Mouse (Mus musculus) lung, adult 2 months (tissue): Measurements from ENCODE around the gene Gcnt2. TPM values are rescaled to one million over a fixed set of nuclear protein-coding genes. Genes with fewer than 3 reads are reported as not detected.

Experiments used
- DNase-seq: peaks from one replicate; pipeline ENCODE4 v3.0.0; 2022
- H3K4me1 ChIP-seq: fragments of 200-500 bp; 2 replicates; pipeline ENCODE4 v1.6.1; 2011; ENCODE audit warnings: low read length; ENCODE audit not compliant: control insufficient read depth, insufficient read depth
- H3K4me3 ChIP-seq: fragments of 200-500 bp; replicated peaks from 2 replicates; pipeline ENCODE3; 2011; ENCODE audit warnings: low read depth, mild to moderate bottlenecking, control low read depth, low read length; ENCODE audit errors: extremely low read depth
- CTCF ChIP-seq: fragments of 200-500 bp; IDR thresholded peaks from 2 replicates; pipeline ENCODE4 v1.5.1; 2011; ENCODE audit warnings: mild to moderate bottlenecking, low read length, control low read depth; ENCODE audit not compliant: insufficient read depth
- POLR2A ChIP-seq: fragments of 200-500 bp; IDR thresholded peaks from 2 replicates; pipeline ENCODE4 v1.6.1; 2011; ENCODE audit warnings: low read depth, mild to moderate bottlenecking, control low read depth, low read length, borderline replicate concordance; ENCODE audit errors: extremely low read depth
- WGBS: fragments of 180-500 bp; shearing (Covaris S2); methylation state at CpG from one replicate; pipeline ENCODE4 v1.1.7; 2018; 5-methylcytosine and 5-hydroxymethylcytosine counted together
- polyA plus RNA-seq: library from polyadenylated mRNA; depleted of rRNA; stranded (reverse); fragments of >200 nt; gene quantifications from 2 replicates; pipeline ENCODE4 v1.2.3, GENCODE M21; 2012

Gcnt2 gene
- polyA plus RNA-seq, 1 experiment = 17.5 TPM

DNA sequence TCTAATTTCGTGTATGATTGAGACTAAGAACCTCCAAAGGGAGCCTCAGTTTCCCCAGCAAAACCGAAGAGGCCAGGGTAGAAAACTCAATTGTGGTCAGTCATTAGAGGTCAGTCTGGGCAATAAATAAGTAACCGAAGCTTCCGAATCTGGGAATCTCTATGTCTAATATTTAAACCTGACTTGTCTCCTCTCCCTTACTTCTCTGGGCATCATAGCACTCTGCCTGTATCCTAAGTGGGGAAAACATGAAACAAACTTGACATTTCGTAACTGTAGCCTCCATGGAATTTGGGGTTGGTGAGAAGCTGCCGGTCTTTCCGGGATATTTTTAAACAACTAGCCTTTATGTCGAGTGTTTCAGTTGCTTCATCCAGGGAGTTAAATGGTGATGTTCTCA is 329 bp upstream of the Gcnt2 start:
- Histone ChIP-seq H3K4me3 (no peak overlapping the region), H3K4me1 (peaks cover 2% of the 10 kb centered on the region; the same call in 1 of the 2 replicates)
- WGBS = 61% methylated on average over 8 of the region's 8 CpGs
- TF ChIP-seq CTCF = no peak
- TF ChIP-seq POLR2A = no peak
- no peak for DNase-seq

DNA sequence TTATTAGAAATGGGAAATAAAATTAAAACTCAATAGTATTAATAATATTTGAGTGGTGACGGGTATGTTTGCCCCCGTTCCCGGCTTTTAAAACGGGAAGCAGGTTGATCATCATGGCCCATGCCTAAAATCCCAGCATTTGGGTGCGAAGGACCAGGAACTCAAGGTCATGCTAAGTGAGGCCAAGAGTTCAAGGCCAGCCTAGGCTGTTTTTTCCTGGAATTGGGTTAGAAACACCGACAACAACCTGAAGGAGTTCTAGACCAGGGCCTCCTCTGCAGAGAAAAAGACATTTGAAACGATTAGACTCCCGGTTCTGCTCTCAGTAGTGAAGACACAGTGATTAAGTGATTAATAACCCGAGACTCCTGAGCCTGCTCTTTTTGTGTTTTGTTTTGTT is 3.5 kb downstream of the Gcnt2 start:
- H3K4me3 ChIP-seq = no peak overlapping the region
- WGBS = 89% methylated on average over 9 of the region's 9 CpGs
- H3K4me1 ChIP-seq = peaks cover 2% of the 10 kb centered on the region; the same call in 1 of the 2 replicates
- TF ChIP-seq POLR2A = no peak
- TF ChIP-seq CTCF = no peak
- no peak for DNase-seq

DNA sequence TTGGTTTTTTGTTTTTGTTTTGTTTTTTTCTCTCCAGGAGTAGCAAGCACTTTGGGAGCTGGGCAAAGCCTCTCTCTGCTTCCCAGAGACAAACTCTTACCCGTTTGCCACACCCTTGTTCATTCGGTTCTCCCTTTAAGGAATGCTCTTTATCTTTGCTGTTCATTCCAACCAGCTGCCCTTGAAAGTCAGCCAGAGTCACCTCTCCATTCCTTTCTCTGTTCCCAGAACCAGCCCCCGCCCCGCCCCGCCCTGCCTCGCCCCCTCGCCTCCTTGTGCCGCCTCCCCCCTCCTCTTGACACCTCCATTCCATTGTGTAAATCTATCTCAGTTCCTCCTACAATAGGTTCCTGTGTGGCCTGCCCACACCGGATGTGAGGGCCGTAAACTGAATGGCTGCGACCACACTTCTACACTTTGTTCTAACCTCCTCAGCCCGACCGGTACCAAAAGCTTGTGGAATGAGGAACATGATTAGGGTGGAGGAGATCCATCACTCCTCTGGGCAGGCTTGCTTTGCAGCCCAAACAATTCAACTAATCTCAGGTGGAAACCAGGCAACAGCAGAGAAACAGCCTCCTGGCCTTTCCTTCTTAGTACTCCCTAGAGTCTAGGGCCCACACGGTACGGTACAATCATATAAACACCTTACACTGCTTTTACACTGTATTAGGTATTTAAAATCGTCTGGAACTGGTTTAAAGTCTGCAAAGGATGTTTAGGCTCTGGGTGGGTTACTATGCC is 9.5 kb downstream of the Gcnt2 start:
- DNase-seq = peak; percentile 59
- no peak overlapping the region for H3K4me3 ChIP-seq
- TF ChIP-seq POLR2A (no peak), CTCF (no peak)
- peaks cover 5% of the 10 kb centered on the region for H3K4me1 ChIP-seq
- WGBS = 10% methylated on average over 16 of the region's 16 CpGs

DNA sequence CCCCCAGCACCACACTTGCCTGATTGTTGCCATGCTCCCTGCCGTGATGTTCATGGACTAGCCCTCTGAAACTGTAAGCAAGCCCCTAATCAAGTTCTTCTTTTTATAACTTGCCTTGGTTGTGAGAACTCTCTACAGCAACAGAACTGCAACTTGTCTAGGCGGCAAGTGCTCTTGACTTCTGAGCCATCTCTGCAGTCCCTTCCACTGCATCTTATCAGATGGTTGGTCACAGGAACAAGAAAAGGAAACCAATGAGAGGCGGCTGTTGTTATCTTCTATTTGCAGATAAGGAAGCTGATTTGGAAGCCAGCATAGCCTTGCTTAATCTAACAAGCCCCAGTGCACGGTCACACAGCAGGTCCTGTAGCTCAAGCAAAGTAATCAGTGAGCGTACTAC is 14.5 kb downstream of the Gcnt2 start:
- WGBS = 37% methylated on average over 5 of the region's 5 CpGs
- TF ChIP-seq POLR2A (no peak), CTCF (no peak)
- H3K4me3 ChIP-seq = no peak overlapping the region
- peaks cover 7% of the 10 kb centered on the region for H3K4me1 ChIP-seq
- DNase-seq = no peak

DNA sequence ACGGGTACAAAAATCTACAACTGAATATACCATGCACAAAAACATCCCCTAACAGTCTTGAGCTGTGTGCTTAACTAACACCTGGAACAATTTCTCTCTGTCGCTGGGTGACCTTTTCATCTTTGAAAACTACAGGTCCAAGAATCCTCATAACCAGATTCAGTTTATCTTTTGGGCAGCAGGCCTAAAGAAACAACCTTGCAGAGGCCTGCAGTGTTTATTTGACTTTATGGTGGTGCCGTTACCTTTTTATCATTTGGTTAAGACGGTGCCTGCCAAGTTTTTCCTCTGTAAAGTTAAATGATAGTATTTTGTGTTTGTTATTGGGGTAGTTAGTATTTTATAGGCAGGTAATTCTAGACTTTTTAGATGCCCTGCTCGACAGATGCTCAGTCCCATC is 15.9 kb downstream of the Gcnt2 start:
- TF ChIP-seq CTCF (no peak), POLR2A (no peak)
- H3K4me3 ChIP-seq = no peak overlapping the region
- 70% methylated on average over 5 of the region's 5 CpGs for WGBS
- no peak for DNase-seq
- peaks cover 7% of the 10 kb centered on the region for H3K4me1 ChIP-seq

DNA sequence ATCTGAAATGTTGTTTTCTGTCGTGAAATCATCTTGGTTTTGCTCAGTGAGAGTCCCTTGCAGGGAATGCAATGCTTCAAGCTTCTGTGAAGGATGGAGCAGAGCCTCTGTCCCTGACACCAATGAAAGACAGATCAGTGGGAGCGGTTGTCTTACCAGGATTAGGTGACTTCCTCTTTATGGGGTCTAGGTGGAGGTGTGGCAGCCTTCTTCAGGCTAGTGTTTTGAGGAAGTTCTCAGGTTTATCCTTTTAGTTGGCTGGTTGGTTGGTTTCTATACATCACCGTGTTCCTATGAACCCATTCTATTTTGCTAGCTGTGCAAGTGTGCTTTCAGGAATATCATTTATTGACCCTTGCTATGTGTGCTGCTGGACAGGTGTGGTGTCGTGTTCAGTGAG is 18.0 kb downstream of the Gcnt2 start:
- Histone ChIP-seq H3K4me1 (peaks cover 7% of the 10 kb centered on the region), H3K4me3 (no peak overlapping the region)
- WGBS = 76% methylated on average over 4 of the region's 4 CpGs
- TF ChIP-seq CTCF (no peak), POLR2A (no peak)
- DNase-seq = no peak

DNA sequence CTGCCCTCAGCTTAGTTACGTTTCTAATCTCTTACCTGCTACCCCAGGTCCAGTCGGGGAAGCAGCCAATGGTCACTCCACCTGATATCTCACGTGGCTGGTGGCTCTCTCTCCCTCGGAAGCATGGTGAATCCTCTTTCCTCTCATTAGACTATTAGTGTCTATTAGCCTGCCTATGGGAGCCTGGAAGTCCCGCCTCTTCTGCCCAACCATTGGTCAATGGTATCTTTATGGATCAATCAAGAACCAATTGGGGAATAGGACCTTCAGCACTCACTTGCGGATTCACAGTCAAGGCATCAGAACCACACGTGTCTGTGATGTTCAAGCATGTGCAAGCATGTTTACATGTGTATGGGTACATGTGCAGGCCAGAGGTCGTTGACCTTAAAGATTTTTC is 21.0 kb downstream of the Gcnt2 start:
- H3K4me3 ChIP-seq = no peak overlapping the region
- no peaks in the 10 kb centered on the region for H3K4me1 ChIP-seq
- 80% methylated on average over 8 of the region's 8 CpGs for WGBS
- no peak for TF ChIP-seq CTCF
- TF ChIP-seq POLR2A = no peak
- DNase-seq = no peak

DNA sequence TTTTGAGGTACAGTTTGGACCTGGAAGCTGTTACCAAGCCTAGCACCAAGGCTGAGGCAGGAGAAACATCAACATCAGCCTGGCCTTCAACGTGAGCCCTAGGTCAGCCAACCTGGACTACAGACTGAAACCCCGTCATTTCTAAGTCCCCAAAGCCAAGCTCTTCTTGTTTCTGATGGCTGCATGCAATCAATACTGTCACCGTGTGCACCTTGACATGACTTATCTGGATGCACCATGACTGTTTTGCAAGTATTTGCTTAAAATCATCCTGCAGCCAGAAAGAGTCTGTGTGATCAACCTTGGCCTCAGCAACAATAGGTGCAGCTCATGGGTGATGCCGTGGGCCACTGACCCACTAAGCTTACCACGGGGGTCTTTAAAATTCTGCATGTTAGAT is 23.1 kb downstream of the Gcnt2 start:
- no peak for DNase-seq
- H3K4me1 ChIP-seq = no peaks in the 10 kb centered on the region
- 87% methylated on average over 5 of the region's 5 CpGs for whole genome bisulfite sequencing
- TF ChIP-seq CTCF (no peak), POLR2A (no peak)
- no peak overlapping the region for H3K4me3 ChIP-seq

DNA sequence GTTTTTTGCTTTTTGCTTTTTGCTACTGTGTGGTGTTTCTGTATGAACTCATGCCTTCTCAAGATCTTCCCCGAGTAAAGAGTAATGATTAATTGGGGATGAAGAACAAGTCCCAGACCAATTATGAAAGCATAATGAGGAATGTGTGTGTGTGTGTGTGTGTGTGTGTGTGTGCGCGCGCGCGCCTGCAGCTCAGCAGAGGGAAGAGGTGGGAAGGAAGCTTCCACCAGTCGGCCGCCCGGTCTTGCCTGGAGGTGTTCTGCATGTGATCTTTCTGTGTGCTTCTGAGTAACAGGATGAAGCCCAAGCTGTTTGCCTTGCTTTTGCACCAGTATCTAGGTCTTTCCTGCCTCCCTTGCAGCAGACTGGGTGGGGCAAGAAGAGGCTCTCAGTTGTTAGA is 24.3 kb downstream of the Gcnt2 start:
- no peak for DNase-seq
- whole genome bisulfite sequencing = 81% methylated on average over 9 of the region's 9 CpGs
- H3K4me1 ChIP-seq = 0 out of 2 replicates have a peak, but pooled peaks cover 3% of the 10 kb centered on the region
- no peak overlapping the region for H3K4me3 ChIP-seq
- TF ChIP-seq CTCF (no peak), POLR2A (no peak)

DNA sequence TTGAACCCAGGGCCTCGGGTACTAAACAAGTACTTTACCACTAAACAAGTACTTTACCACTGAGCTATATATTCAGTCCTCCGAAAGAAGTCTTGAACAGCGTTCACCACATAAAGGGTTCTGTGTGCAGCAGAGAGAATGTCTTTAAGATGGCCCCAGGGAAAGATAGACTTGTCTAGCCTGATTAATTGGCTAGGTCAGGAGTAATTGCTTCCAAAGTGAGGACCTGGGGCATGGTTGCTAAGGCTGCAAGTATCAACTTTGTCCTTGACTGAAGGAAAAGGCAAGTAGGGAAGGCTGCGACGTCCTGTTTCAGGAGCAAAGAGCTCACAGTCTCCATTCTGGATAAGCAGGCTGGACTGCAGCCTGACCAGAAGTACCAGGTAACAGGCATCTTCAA is 25.3 kb downstream of the Gcnt2 start:
- DNase-seq = no peak
- 81% methylated on average over 5 of the region's 5 CpGs for WGBS
- 0 out of 2 replicates have a peak, but pooled peaks cover 3% of the 10 kb centered on the region for H3K4me1 ChIP-seq
- TF ChIP-seq CTCF (no peak), POLR2A (no peak)
- no peak overlapping the region for H3K4me3 ChIP-seq
